Mouse (Mus musculus) cerebellum, adult 18-20 months (tissue): ENCODE results near the gene Nptx1.

Experiments
- DNase-seq, 2 experiments: peaks; one replicate each; pipeline ENCODE4 v3.0.0; 2021

Gene Nptx1

GRCm38 (mm10) chr11:119547183-119547921 is at the start of gene Nptx1:
Nptx1 (minus strand) TSS chr11:119547753.
- DNase-seq, result peak; percentile 85 to 95

- DNase-seq, result no peak
Measured at GRCm38 (mm10) chr11:119593966-119594365, 46.4 kb upstream of the Nptx1 start.

- no peak for DNase-seq
Measured at GRCm38 (mm10) chr11:119589242-119589641, 41.7 kb upstream of the Nptx1 start.

GRCm38 (mm10) chr11:119587112-119587511 is 39.6 kb upstream of the Nptx1 start:
- no peak for DNase-seq

- DNase-seq, result peak; percentile 52 to 54
Measured at GRCm38 (mm10) chr11:119586511-119586910, 39.0 kb upstream of the Nptx1 start.

- no peak for DNase-seq
Measured at GRCm38 (mm10) chr11:119577721-119578120, 30.2 kb upstream of the Nptx1 start.

- no peak for DNase-seq
Measured at GRCm38 (mm10) chr11:119576855-119577254, 29.3 kb upstream of the Nptx1 start.

GRCm38 (mm10) chr11:119572316-119573010 is 24.9 kb upstream of the Nptx1 start:
- no peak for DNase-seq

GRCm38 (mm10) chr11:119566188-119566587 is 18.6 kb upstream of the Nptx1 start:
- no peak for DNase-seq

- DNase-seq, result no peak
Measured at GRCm38 (mm10) chr11:119565684-119566083, 18.1 kb upstream of the Nptx1 start.

GRCm38 (mm10) chr11:119565021-119565420 is 17.5 kb upstream of the Nptx1 start:
- peak; percentile 65 to 69 for DNase-seq

GRCm38 (mm10) chr11:119564383-119564782 is 16.8 kb upstream of the Nptx1 start:
- peak; percentile 39 to 43 for DNase-seq

- DNase-seq, result peak; percentile 22 to 38
Measured at GRCm38 (mm10) chr11:119563166-119563565, 15.6 kb upstream of the Nptx1 start.

GRCm38 (mm10) chr11:119562286-119562685 is 14.7 kb upstream of the Nptx1 start:
- DNase-seq, result no peak

GRCm38 (mm10) chr11:119558870-119559610 is 11.5 kb upstream of the Nptx1 start:
- no peak for DNase-seq

- DNase-seq, result no peak
Measured at GRCm38 (mm10) chr11:119557940-119558869, 10.7 kb upstream of the Nptx1 start.

- no peak for DNase-seq
Measured at GRCm38 (mm10) chr11:119555170-119555569, 7.6 kb upstream of the Nptx1 start.

GRCm38 (mm10) chr11:119554706-119555105 is 7.2 kb upstream of the Nptx1 start:
- DNase-seq, result no peak

GRCm38 (mm10) chr11:119552902-119553802 is 5.6 kb upstream of the Nptx1 start:
- no peak for DNase-seq

- DNase-seq, result no peak
Measured at GRCm38 (mm10) chr11:119552301-119552700, 4.7 kb upstream of the Nptx1 start.

- no peak for DNase-seq
Measured at GRCm38 (mm10) chr11:119551468-119551867, 3.9 kb upstream of the Nptx1 start.
